Mouse (Mus musculus): ENCODE results near the gene Serinc5.

DNA sequence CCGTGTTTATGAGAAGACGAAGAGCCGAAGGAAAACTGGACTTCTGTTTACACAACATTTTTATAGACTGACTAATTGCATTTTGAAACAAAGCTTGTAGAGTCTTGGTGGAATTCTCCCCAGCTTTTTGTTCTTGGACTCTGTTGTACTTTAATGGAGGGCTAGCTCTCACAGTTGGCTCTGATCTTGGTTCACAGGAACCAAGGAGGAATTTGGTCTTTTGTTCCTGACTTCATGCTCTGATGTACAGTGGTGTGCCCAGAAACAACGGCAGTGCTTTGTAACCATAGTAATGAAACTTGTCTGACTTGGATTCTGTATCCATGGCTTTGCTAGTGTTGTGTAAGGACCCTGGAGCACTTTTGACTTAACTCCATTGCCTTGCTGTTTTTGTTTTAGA is 20.6 kb downstream of the Serinc5 start:
- TF ChIP-seq CTCF (IDR thresholded peaks at IDR 0.05; ENCODE audit: extremely low read depth, insufficient read length, insufficient replicate concordance, low read depth, low read length): no peak
- no peak for TF ChIP-seq POLR2A (IDR thresholded peaks at IDR 0.05; ENCODE audit: low read depth, low read length)

Measured in small intestine, adult 2 months (tissue).